Mouse (Mus musculus) MEL-GATA-1-ER (cell line): ENCODE results near the gene Olfr332.
"Not testable (repeated sequence)": the region's sequence is repeated elsewhere in the genome, so short reads cannot be mapped to it uniquely, and the experiment has no call there.

Experiments used
- DNase-seq: peaks from one replicate; pipeline ENCODE4 v3.0.0-alpha.2; 2012; ENCODE audit warnings: low read depth; ENCODE audit errors: extremely low read depth

The Olfr332 gene

DNA sequence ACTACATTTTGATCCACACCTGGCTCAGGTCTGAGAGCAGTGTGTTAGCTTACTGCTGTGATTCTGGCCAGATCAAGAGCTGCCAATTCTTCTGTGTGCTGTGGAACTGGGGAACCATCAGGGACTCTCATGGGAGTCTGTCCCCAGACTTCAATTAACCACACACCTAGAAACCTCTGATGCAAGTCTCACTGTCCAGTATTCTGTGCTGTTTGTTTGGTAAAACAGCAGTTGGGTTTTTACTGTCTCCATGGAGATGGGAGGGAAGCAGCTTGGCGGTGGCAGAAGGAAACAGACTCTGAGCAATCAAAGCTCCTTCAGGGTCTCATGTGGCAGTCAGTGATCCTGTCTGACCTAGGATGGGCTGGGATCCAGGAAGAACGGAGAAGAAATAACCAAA is at the start of gene Olfr332:
Gene Olfr332, minus strand, starts transcription at position 101 of the 400 bp plus-strand sequence.
- no peak for DNase-seq

DNA sequence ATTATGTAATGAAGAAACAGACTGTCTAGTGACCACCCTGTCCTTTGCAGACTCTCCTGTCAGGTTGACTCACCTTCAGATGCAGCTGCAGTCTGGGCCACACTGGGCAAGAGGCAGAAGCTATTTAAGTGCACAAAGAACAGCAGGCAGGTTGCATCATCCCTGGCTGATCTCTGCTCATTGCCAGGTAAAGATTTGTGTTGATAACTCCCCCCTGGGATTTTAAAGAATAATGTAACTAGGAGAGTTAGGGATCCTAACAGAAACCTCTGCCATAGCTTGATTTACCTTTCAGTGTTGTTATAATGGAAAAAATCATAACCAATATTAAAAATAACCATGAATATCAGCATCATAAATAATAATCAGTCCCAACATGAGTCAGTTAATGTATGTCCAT is 42.4 kb upstream of the Olfr332 start, which contains the start of gene Olfr330:
Gene Olfr330, minus strand, starts transcription at position 101 of the 400 bp plus-strand sequence.
- DNase-seq, result not testable (repeated sequence)

DNA sequence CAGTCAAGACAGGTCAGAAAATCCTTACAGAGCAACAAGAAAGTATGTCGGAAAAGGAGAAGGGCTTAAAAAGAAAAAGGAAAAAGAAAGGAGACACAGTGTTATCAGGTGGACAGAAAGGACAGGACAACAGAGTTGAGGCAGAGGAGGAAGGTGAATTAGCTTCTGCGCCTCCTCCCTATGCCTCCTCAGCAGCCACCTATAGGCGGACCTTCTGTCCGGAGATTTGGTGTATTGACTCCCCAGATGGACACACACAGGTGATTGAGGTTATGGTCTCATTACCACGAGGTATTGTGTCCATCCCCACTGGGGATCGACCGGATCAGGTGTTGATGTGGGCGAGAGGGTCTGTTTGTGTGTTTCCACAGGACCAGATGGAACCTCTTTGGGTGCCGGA is 27.4 kb upstream of the Olfr332 start:
- DNase-seq, result not testable (repeated sequence)

DNA sequence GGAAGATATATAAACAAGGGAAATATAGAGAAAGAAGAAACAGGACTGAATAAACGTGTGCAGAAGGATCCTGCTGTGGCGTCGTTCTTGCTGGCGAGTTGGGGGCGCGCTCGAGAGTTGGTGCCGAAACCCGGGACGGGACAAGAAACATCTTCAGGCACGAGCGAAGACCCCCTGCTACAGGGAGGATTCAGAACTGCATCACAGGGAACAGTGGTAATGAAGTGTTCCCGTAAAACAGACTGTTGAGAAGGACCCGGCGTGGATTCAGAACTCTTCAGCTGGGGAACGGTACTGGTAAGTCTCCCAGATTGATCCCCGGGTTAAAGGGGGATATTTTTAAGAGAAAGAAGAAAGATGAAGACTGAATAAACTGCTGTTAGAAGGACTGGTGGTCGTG is 26.6 kb upstream of the Olfr332 start:
- DNase-seq, result not testable (repeated sequence)

DNA sequence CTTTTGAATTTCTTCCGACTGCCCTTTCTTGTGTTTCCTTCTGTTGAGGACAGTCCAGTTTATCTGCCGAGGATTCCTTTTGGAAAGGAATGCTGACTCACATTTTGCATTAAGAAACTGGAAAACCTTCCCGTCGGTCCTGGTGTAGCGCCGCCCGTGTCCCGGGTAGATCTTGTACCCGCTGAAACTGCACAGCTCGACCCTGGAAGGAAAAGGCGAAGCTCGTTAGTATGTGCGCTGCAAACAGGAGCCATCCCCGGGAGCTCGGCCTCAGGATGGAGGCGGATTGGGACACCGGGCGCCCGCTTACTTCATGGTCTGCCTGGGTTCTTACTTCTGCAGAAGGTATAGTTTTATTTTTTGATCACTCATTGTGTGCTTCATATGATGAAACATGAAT is 16.7 kb upstream of the Olfr332 start:
- DNase-seq, result not testable (repeated sequence)

DNA sequence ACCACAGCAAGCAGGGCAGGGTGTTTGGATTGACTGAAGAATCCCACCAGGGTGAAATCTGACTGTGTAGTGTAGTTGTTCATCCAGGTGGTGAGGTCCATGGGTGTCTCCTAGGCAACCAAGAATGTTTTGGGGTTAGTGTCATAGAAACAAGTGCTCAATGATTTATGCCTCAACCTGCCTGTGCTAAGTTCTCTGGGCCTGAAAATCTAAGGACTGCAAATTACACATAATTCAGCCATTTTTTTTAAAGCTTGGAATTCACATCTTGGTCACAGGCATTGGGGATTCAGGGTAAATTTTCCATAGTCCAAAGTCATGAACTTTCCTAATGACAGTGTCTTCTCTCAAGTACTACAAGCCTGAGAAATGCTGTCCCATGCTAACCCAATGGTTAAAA is 10.1 kb upstream of the Olfr332 start, which contains the start of gene Olfr331:
Gene Olfr331, minus strand, starts transcription at position 101 of the 400 bp plus-strand sequence.
- not testable (repeated sequence) for DNase-seq

DNA sequence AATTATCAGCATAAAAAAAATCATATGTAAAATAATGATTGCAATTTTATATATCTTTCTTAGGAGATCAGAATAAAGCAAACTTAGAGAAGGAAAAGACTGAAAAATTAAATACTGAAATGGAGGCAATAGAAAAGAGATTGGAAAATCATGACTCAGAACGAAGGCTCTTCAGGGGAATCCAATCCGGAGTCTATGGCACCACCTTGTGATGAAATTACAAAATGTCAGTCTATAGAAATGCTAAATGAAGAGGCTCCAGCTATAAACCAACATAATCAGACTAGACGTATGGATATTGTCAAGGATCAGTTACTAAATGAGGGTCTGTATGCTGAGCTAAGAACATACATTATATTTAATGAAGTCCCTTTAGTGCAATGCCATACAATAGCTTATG is 6.9 kb upstream of the Olfr332 start:
- DNase-seq, result no peak

DNA sequence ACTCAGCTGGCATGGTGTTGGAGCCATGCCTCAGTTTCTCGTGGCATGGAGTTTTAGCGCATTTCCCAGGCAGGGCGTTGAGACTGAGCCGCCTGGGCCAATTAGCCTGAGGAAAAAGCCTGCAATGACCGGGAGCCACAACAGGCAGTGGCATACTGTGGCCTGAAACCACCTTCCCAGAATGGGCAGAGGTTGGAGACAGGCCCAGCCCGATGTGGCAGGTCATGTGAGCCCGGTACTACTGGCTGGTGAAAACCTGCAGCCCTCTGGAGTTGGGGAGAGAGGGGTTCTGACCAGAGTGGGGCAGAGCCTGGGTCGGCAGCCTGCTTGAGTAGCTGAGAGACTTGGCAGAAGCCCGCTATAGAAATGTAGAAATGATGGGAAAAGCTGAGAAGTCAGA is 6.4 kb upstream of the Olfr332 start:
- no peak for DNase-seq

DNA sequence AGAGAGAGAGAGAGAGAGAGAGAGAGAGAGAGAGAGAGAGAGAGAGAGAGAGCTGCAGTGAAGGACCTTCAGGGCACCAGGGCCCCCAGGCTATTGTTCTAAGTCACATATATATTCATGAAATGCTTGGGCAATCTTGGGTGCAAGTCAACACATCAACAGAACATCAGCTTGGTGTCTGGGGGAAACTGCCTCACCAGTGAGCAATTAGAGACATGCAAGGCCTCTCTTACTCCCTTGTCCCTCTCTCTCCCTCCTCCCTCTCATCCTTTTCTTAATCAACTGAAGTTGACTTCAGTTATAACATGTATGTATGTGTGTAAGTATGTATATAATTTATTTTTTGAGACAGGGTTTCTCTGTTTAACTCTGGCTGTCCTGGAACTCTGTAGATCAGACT is 30.2 kb downstream of the Olfr332 start, which contains the start of gene Olfr30:
Gene Olfr30, minus strand, starts transcription at position 101 of the 400 bp plus-strand sequence.
- no peak for DNase-seq

DNA sequence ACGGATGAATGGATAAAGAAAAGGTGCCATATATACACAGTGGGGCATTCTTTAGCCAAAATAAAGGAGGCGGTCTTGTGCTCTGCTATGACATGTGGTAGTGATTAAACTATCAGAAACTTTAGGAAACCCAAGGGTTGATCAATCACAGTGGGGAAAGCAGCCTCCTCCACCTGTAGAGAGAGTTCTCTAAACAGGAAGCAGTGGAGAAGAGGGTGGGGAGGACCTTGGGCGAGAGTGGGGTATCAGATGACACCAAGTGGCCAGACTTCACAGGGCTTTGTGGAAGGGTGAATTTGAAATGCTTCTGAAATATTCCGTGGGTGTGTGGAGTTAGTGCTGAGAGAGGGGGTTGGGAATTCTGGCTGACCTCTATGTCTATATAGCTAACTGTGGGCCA is 38.8 kb downstream of the Olfr332 start:
- DNase-seq, result no peak

DNA sequence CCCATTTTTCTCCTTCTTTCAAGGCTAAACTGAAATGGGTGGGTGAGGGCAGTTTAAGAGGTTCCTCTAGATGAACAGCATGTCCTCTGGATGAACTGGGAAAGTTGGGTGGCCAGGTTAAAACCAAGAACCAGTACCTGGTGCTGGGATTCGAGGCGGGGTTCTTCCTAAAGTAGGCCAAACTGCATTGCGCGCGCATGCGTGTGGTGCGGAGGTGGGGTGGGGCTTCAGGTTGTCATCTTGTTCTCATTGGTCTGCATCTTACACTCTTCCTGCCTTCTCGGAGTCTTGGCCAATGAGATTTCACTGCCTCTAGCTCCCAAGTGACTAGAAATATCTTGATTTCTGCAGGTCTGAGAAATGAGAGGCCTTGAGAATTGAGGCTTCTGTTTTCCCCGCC is 39.6 kb downstream of the Olfr332 start, which contains the start of gene Lypd9:
Gene Lypd9, minus strand, starts transcription at position 165 of the 400 bp plus-strand sequence.
- no peak for DNase-seq
